Mouse (Mus musculus): ENCODE data around the gene Gpr33.

Gene Gpr33

GRCm38 (mm10) chr12:52027963-52028362 is at the start of gene Gpr33:
TSS of gene Gpr33 (minus strand) at chr12:52028063.
- no peak for DNase-seq

GRCm38 (mm10) chr12:52049324-52049723 is 21.5 kb upstream of the Gpr33 start:
- no peak for DNase-seq

- DNase-seq = no peak
Observed at GRCm38 (mm10) chr12:52046371-52046770, 18.5 kb upstream of the Gpr33 start.

- DNase-seq = peak in 1 of 2 experiments; percentile 7
Observed at GRCm38 (mm10) chr12:52042818-52043336, 15.0 kb upstream of the Gpr33 start.

GRCm38 (mm10) chr12:52038352-52038751 is 10.5 kb upstream of the Gpr33 start:
- no peak for DNase-seq

GRCm38 (mm10) chr12:52034956-52035355 is 7.1 kb upstream of the Gpr33 start:
- no peak for DNase-seq

- no peak for DNase-seq
Observed at GRCm38 (mm10) chr12:52032276-52032675, 4.4 kb upstream of the Gpr33 start.

GRCm38 (mm10) chr12:52014494-52015029 is 13.3 kb downstream of the Gpr33 start:
- no peak for DNase-seq

GRCm38 (mm10) chr12:52014044-52014443 is 13.8 kb downstream of the Gpr33 start:
- DNase-seq = no peak

GRCm38 (mm10) chr12:52013274-52013673 is 14.6 kb downstream of the Gpr33 start:
- DNase-seq = no peak

- no peak for DNase-seq
Observed at GRCm38 (mm10) chr12:52012159-52012558, 15.7 kb downstream of the Gpr33 start.

- DNase-seq = no peak
Observed at GRCm38 (mm10) chr12:52010630-52010961, 17.3 kb downstream of the Gpr33 start.

GRCm38 (mm10) chr12:52009928-52010629 is 17.8 kb downstream of the Gpr33 start:
- no peak for DNase-seq

GRCm38 (mm10) chr12:52006633-52006994 is 21.2 kb downstream of the Gpr33 start:
- no peak for DNase-seq

- peak; percentile 91 to 95 for DNase-seq
Observed at GRCm38 (mm10) chr12:52005877-52006632, 21.8 kb downstream of the Gpr33 start, which contains the start of gene Dtd2. TSS of gene Dtd2 (minus strand) at chr12:52006501.

- DNase-seq = no peak
Observed at GRCm38 (mm10) chr12:52002746-52003145, 25.1 kb downstream of the Gpr33 start.

- DNase-seq = peak; percentile 32 to 72
Observed at GRCm38 (mm10) chr12:52001544-52001943, 26.3 kb downstream of the Gpr33 start.

GRCm38 (mm10) chr12:51998366-51998932 is 29.4 kb downstream of the Gpr33 start:
- no peak for DNase-seq

- DNase-seq = no peak
Observed at GRCm38 (mm10) chr12:51995738-51996536, 31.9 kb downstream of the Gpr33 start.

- no peak for DNase-seq
Observed at GRCm38 (mm10) chr12:51990629-51991028, 37.2 kb downstream of the Gpr33 start.

GRCm38 (mm10) chr12:51988536-51988935 is 39.3 kb downstream of the Gpr33 start:
- DNase-seq = no peak

GRCm38 (mm10) chr12:51985826-51986225 is 42.0 kb downstream of the Gpr33 start:
- peak; percentile 28 to 32 for DNase-seq
